Mouse (Mus musculus) intestine, embryonic 14.5 days (tissue): Measurements from ENCODE around the gene Dhrs13. TPM values are rescaled to one million over a fixed set of nuclear protein-coding genes. Genes with fewer than 3 reads are reported as not detected.

ENCODE experiments used
- microRNA counts: library from miRNA; unstranded; fragments of <30 nt; microRNA quantifications from one replicate; lab custom pipeline; 2016
- microRNA-seq: library from miRNA; unstranded; fragments of <30 nt; microRNA quantifications from one replicate; pipeline ENCODE4, GENCODE M21; 2016
- polyA plus RNA-seq: library from polyadenylated mRNA; unstranded; fragments of >200 nt; fragmentation: Nextera tagmentation; extraction: Ambion mirVana; gene quantifications from 2 replicates; pipeline ENCODE4 v1.2.1, GENCODE M21; 2014

The Dhrs13 gene
- polyA plus RNA-seq, 1 experiment from 2014 or later = 24.6 TPM

MicroRNAs within 50 kb of the gene (microRNA counts, 519-probe panel; counts per million panel counts)
- microRNA mmu-miR-144 (lab: Ali Mortazavi, UCI) (4,186 counts per million, percentile 65 among the panel's probes with 10 or more counts), microRNA mmu-miR-451 (lab: Ali Mortazavi, UCI) (3,333 counts per million, percentile 42 among the panel's probes with 10 or more counts)

Small RNAs within 50 kb of the gene (microRNA-seq; reads per million reads assigned to microRNA genes)
- gene Mir144 (29.6 reads per million, percentile 49 among the genes with 10 or more reads in this experiment), gene Mir451a (not detected), gene Mir451b (not detected)

Other genes starting within 250 kb of the Dhrs13 start
- 1.0 and 1.3 TPM in 2 replicates for gene Gm10277, start 244.5 kb upstream of the Dhrs13 start, polyA plus RNA-seq
- 8.3 and 9.2 TPM in 2 replicates for gene Pipox, start 138.2 kb upstream of the Dhrs13 start, polyA plus RNA-seq
- 1.0 and 1.4 TPM in 2 replicates for gene Sez6, start 101.5 kb upstream of the Dhrs13 start, polyA plus RNA-seq
- gene Phf12, start 49.5 kb upstream of the Dhrs13 start, polyA plus RNA-seq = 16.5 and 19.6 TPM in 2 replicates
- gene Flot2, start 5.7 kb downstream of the Dhrs13 start, polyA plus RNA-seq = 46.9 and 51.6 TPM in 2 replicates
- gene Eral1, start 48.1 kb downstream of the Dhrs13 start, polyA plus RNA-seq = 32.4 and 38.0 TPM in 2 replicates
- gene Fam222b, start 62.4 kb downstream of the Dhrs13 start, polyA plus RNA-seq = 13.4 and 17.8 TPM in 2 replicates
- 61.7 and 65.3 TPM in 2 replicates for gene Traf4, start 133.3 kb downstream of the Dhrs13 start, polyA plus RNA-seq
- 15.2 and 15.4 TPM in 2 replicates for gene Nek8, start 144.4 kb downstream of the Dhrs13 start, polyA plus RNA-seq
- 37.5 and 38.8 TPM in 2 replicates for gene Tlcd1, start 144.4 kb downstream of the Dhrs13 start, polyA plus RNA-seq
- gene Rpl23a, start 151.3 kb downstream of the Dhrs13 start, polyA plus RNA-seq = 1,790 and 1,870 TPM in 2 replicates
- 121 and 141 TPM in 2 replicates for gene Rab34, start 156.2 kb downstream of the Dhrs13 start, polyA plus RNA-seq
- 1.4 and 2.1 TPM in 2 replicates for gene Proca1, start 161.1 kb downstream of the Dhrs13 start, polyA plus RNA-seq
- 77.4 and 86.7 TPM in 2 replicates for gene Sdf2, start 213.5 kb downstream of the Dhrs13 start, polyA plus RNA-seq
- gene Supt6, start 213.7 kb downstream of the Dhrs13 start, polyA plus RNA-seq = 26.4 and 28.0 TPM in 2 replicates
- gene 2610507B11Rik, start 229.5 kb downstream of the Dhrs13 start, polyA plus RNA-seq = 74.4 and 75.6 TPM in 2 replicates